Mouse (Mus musculus): ENCODE results near the gene Lnx2. TPM values are rescaled to one million over a fixed set of nuclear protein-coding genes. Genes with fewer than 3 reads are reported as not detected.

The Lnx2 gene
- polyA plus RNA-seq, 1 experiment from 2014 or later = 14.0 TPM

GRCm38 (mm10) chr5:147098667-147099066 lies 22.3 kb upstream of the Lnx2 start:
- Histone ChIP-seq H3K4me1 (replicated peaks) (no peaks in the 10 kb centered on the region), H3K4me2 (no peak overlapping the region), H3K27me3 (replicated peaks) (no peaks in the 10 kb centered on the region), H3K9ac (no peak overlapping the region), H3K36me3 (peaks cover 34% of the 10 kb centered on the region), H3K27ac (ENCODE audit: poor library complexity, severe bottlenecking) (no peak overlapping the region), H3K4me3 (no peak overlapping the region), H3K9me3 (replicated peaks) (no peaks in the 10 kb centered on the region)
- no peak for ATAC-seq (ENCODE audit: insufficient number of reproducible peaks, low FRiP score)
- 80% methylated on average over 7 of the region's 7 CpGs for WGBS

GRCm38 (mm10) chr5:147096586-147096985 lies 20.2 kb upstream of the Lnx2 start:
- no peaks in the 10 kb centered on the region for H3K27me3 ChIP-seq (replicated peaks)
- WGBS = 97% methylated on average over 4 of the region's 4 CpGs
- no peaks in the 10 kb centered on the region for H3K9me3 ChIP-seq (replicated peaks)
- H3K4me1 ChIP-seq (replicated peaks) = no peaks in the 10 kb centered on the region
- no peak overlapping the region for H3K4me2 ChIP-seq
- H3K27ac ChIP-seq (ENCODE audit: poor library complexity, severe bottlenecking) = no peak overlapping the region
- H3K36me3 ChIP-seq = peaks cover 25% of the 10 kb centered on the region
- H3K9ac ChIP-seq = no peak overlapping the region
- no peak overlapping the region for H3K4me3 ChIP-seq
- ATAC-seq (ENCODE audit: insufficient number of reproducible peaks, low FRiP score) = no peak

- Histone ChIP-seq H3K4me2 (no peak overlapping the region), H3K27ac (ENCODE audit: poor library complexity, severe bottlenecking) (no peak overlapping the region), H3K27me3 (replicated peaks) (no peaks in the 10 kb centered on the region), H3K9me3 (replicated peaks) (no peaks in the 10 kb centered on the region), H3K9ac (no peak overlapping the region), H3K4me1 (replicated peaks) (peaks cover 7% of the 10 kb centered on the region), H3K4me3 (no peak overlapping the region), H3K36me3 (peaks cover 17% of the 10 kb centered on the region)
- no peak for ATAC-seq (ENCODE audit: insufficient number of reproducible peaks, low FRiP score)
- 89% methylated on average over 6 of the region's 6 CpGs for WGBS
Measured at GRCm38 (mm10) chr5:147094296-147094695, 17.9 kb upstream of the Lnx2 start.

GRCm38 (mm10) chr5:147092448-147092847 lies 16.1 kb upstream of the Lnx2 start:
- H3K36me3 ChIP-seq = peaks cover 14% of the 10 kb centered on the region
- H3K4me3 ChIP-seq = no peak overlapping the region
- 88% methylated on average over 7 of the region's 7 CpGs for WGBS
- peaks cover 11% of the 10 kb centered on the region for H3K4me1 ChIP-seq (replicated peaks)
- no peak overlapping the region for H3K4me2 ChIP-seq
- ATAC-seq (ENCODE audit: insufficient number of reproducible peaks, low FRiP score) = no peak
- H3K9me3 ChIP-seq (replicated peaks) = no peaks in the 10 kb centered on the region
- no peaks in the 10 kb centered on the region for H3K27me3 ChIP-seq (replicated peaks)
- no peak overlapping the region for H3K9ac ChIP-seq
- H3K27ac ChIP-seq (ENCODE audit: poor library complexity, severe bottlenecking) = no peak overlapping the region

DNA sequence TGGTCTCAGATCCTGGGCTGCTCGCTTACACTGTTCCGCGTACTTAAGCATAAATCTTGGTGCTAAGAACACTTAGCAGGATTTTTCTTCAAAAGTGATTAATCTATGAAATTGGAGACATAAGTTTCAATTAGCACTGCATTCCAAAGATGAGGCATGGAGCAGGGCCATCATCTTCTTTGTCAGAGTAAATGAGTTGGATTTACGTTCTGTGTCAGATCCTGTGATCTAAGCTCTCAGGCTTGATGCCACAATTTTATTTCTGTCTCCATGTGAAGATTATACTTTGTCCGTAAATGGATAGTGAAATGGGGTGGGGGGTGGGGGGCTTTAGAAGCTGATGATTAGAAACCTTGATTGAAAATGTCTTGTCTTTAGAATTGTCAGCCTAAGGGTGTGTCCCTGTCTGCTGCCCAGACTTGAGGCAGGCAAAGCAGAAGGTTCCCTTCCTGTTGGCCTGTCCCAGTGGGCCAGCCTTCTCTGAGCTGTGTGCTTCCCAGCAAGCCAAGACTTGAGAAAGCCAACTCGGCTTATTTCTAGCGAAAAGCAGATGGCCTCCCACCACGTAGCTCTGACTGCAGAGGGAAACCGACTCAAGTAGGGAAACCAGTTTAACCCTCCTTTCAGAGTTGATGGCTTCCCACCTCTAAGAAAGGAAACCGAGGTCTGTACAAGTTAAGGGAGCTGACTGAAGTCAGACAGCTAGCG lies 14.0 kb upstream of the Lnx2 start:
- no peaks in the 10 kb centered on the region for H3K9me3 ChIP-seq (replicated peaks)
- H3K4me3 ChIP-seq = no peak overlapping the region
- H3K36me3 ChIP-seq = peaks cover 21% of the 10 kb centered on the region
- 83% methylated on average over 11 of the region's 11 CpGs for WGBS
- ATAC-seq (ENCODE audit: insufficient number of reproducible peaks, low FRiP score) = no peak
- peaks cover 11% of the 10 kb centered on the region for H3K4me1 ChIP-seq (replicated peaks)
- H3K9ac ChIP-seq = no peak overlapping the region
- H3K27me3 ChIP-seq (replicated peaks) = no peaks in the 10 kb centered on the region
- no peak overlapping the region for H3K27ac ChIP-seq (ENCODE audit: poor library complexity, severe bottlenecking)
- no peak overlapping the region for H3K4me2 ChIP-seq

- WGBS = 84% methylated on average over 3 of the region's 3 CpGs
Measured at GRCm38 (mm10) chr5:147089836-147090235, 13.4 kb upstream of the Lnx2 start.

DNA sequence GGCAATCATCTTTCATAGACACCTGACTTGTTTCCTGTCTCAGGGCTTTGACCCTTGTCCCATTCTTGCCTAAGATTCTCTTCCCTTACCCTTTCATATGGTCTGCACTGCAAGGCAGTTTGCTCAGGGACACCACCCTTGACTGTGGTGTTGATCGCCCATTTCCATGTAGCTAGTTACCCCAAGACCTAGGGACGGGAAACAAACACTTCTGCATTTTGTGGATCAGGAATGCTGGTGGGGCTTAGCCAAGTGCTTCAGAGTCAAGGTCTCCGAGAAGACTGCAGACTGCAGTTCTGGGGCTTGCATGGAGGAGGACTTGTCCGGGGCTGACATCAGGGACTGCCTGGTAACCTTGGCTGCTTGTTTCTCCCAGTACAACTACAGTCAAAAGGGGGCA lies 10.4 kb upstream of the Lnx2 start:
- H3K9ac ChIP-seq = no peak overlapping the region
- 87% methylated on average over 4 of the region's 4 CpGs for WGBS
- no peak for ATAC-seq (ENCODE audit: insufficient number of reproducible peaks, low FRiP score)
- H3K4me1 ChIP-seq (replicated peaks) = peaks cover 11% of the 10 kb centered on the region
- no peak overlapping the region for H3K4me2 ChIP-seq
- H3K27ac ChIP-seq (ENCODE audit: poor library complexity, severe bottlenecking) = no peak overlapping the region
- H3K9me3 ChIP-seq (replicated peaks) = no peaks in the 10 kb centered on the region
- H3K27me3 ChIP-seq (replicated peaks) = no peaks in the 10 kb centered on the region
- H3K36me3 ChIP-seq = peaks cover 22% of the 10 kb centered on the region
- H3K4me3 ChIP-seq = no peak overlapping the region

More at GRCm38 (mm10) chr5:147089836-147090235, 13.4 kb upstream of the Lnx2 start:
- Histone ChIP-seq H3K9me3 (replicated peaks) (no peaks in the 10 kb centered on the region), H3K4me2 (no peak overlapping the region), H3K9ac (no peak overlapping the region), H3K4me3 (no peak overlapping the region), H3K4me1 (replicated peaks) (peaks cover 11% of the 10 kb centered on the region), H3K27me3 (replicated peaks) (no peaks in the 10 kb centered on the region), H3K27ac (ENCODE audit: poor library complexity, severe bottlenecking) (no peak overlapping the region), H3K36me3 (peaks cover 21% of the 10 kb centered on the region)
- ATAC-seq (ENCODE audit: insufficient number of reproducible peaks, low FRiP score) = no peak

- Histone ChIP-seq H3K27me3 (replicated peaks) (no peaks in the 10 kb centered on the region), H3K4me1 (replicated peaks) (peaks cover 11% of the 10 kb centered on the region), H3K36me3 (peaks cover 24% of the 10 kb centered on the region), H3K27ac (ENCODE audit: poor library complexity, severe bottlenecking) (no peak overlapping the region), H3K9ac (no peak overlapping the region), H3K4me3 (no peak overlapping the region), H3K9me3 (replicated peaks) (no peaks in the 10 kb centered on the region), H3K4me2 (no peak overlapping the region)
- ATAC-seq (ENCODE audit: insufficient number of reproducible peaks, low FRiP score) = no peak
- 90% methylated on average over 9 of the region's 9 CpGs for WGBS
Measured at GRCm38 (mm10) chr5:147085201-147085894, 9.0 kb upstream of the Lnx2 start.

- H3K9ac ChIP-seq = peak overlapping the region; percentile 86
- ATAC-seq (ENCODE audit: insufficient number of reproducible peaks, low FRiP score) = no peak
- peak overlapping the region; percentile 78 for H3K4me2 ChIP-seq
- H3K36me3 ChIP-seq = peaks cover 11% of the 10 kb centered on the region; the same call in 1 of the 2 replicates
- no peaks in the 10 kb centered on the region for H3K9me3 ChIP-seq (replicated peaks)
- peak overlapping the region; percentile 97 for H3K4me3 ChIP-seq
- no peak overlapping the region for H3K27ac ChIP-seq (ENCODE audit: poor library complexity, severe bottlenecking)
- 61% methylated on average over 11 of the region's 11 CpGs for whole genome bisulfite sequencing
- peaks cover 33% of the 10 kb centered on the region for H3K4me1 ChIP-seq (replicated peaks)
- H3K27me3 ChIP-seq (replicated peaks) = no peaks in the 10 kb centered on the region
Measured at GRCm38 (mm10) chr5:147078110-147078900, 1.9 kb upstream of the Lnx2 start.

DNA sequence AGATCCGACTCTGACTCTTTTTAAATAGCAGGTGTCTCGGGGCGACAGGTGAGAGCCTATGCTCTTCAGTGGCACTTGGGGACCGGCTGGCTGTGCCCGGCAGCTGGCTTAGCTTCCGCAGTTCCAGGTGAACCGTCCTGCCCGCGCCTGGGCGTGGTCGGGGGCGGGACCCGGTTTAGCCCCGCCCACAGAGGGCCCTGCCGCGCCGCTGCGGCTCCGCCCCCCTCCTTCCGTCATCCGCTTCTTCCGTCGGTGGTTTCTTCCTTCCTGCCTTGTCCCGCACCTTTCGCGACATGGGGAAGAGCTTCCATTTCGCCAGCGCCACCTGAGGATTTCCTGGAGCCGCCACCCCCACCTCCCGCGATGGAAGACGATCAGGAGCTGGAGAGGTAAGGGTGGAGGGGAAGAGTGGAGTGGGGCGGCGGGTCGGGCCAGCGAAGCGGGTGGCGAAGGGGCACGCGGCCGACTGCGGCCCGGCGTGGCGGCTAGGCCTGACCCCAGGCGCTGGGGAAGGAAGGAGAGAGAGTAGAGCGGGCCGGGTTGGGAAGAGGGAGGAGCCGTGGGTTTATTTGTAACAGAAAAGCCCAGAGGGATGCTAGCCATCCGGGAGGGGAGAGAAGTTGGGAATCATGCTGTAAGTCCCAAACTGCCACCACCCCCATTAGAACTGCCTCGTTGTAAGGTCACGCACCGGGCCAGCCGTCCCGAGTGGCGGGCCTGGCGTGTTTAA lies 1.1 kb upstream of the Lnx2 start:
- H3K4me1 ChIP-seq (replicated peaks) = peaks cover 38% of the 10 kb centered on the region
- H3K4me3 ChIP-seq = peak overlapping the region; percentile 97
- H3K36me3 ChIP-seq = peaks cover 10% of the 10 kb centered on the region; the same call in 1 of the 2 replicates
- H3K9ac ChIP-seq = peak overlapping the region; percentile 86
- no peaks in the 10 kb centered on the region for H3K9me3 ChIP-seq (replicated peaks)
- ATAC-seq (ENCODE audit: insufficient number of reproducible peaks, low FRiP score) = peak; percentile 84
- WGBS = under 1% methylated on average over 51 of the region's 57 CpGs
- H3K27me3 ChIP-seq (replicated peaks) = no peaks in the 10 kb centered on the region
- peak overlapping the region; percentile 96 for H3K27ac ChIP-seq (ENCODE audit: poor library complexity, severe bottlenecking)
- peak overlapping the region; percentile 78 for H3K4me2 ChIP-seq
